Mouse (Mus musculus) adrenal gland, postnatal 4 days (tissue): ENCODE measurements at regions not wholly inside any gene's neighbourhood (a gene's known extent, or its start where the extent isn't known, plus 50 kb on each side); places are given as distances from the start of the nearest gene placed in this dataset. TPM values are rescaled to one million over a fixed set of nuclear protein-coding genes. Genes with fewer than 3 reads are reported as not detected.

ENCODE experiments used
- microRNA-seq: library from miRNA; unstranded; fragments of <30 nt; microRNA quantifications from one replicate; pipeline ENCODE4 v1.2.0, GENCODE M21; 2021

Small RNAs in the stretch of these regions (microRNA-seq; reads per million reads assigned to microRNA genes)
- gene Gm26474: not detected
